Mouse (Mus musculus) gastrocnemius, postnatal 10 days (tissue): ENCODE results near the gene Phgr1. TPM values are rescaled to one million over a fixed set of nuclear protein-coding genes. Genes with fewer than 3 reads are reported as not detected.
A peak's percentile ranks its signal among the peaks of the same experiment; 100 is the strongest.

Experiments used
- DNase-seq: peaks from one replicate; pipeline ENCODE4 v3.0.0; 2021; ENCODE audit warnings: mixed read lengths
- total RNA-seq, 2 experiments: library from RNA; stranded (reverse); gene quantifications; 2 replicates each; pipeline ENCODE4 v1.2.3; 2021

The Phgr1 gene
- total RNA-seq, 2 experiments from 2014 or later: not detected

- no peak for DNase-seq
Measured at GRCm38 (mm10) chr2:118751896-118752791, 20.4 kb upstream of the Phgr1 start.

GRCm38 (mm10) chr2:118752792-118753108 is 19.8 kb upstream of the Phgr1 start:
- DNase-seq: no peak

GRCm38 (mm10) chr2:118754143-118754542 is 18.4 kb upstream of the Phgr1 start:
- DNase-seq: no peak

GRCm38 (mm10) chr2:118755407-118755806 is 17.2 kb upstream of the Phgr1 start:
- no peak for DNase-seq

GRCm38 (mm10) chr2:118756103-118756502 is 16.5 kb upstream of the Phgr1 start:
- DNase-seq: no peak

- DNase-seq: no peak
Measured at GRCm38 (mm10) chr2:118759828-118760227, 12.7 kb upstream of the Phgr1 start.

- no peak for DNase-seq
Measured at GRCm38 (mm10) chr2:118760311-118761025, 12.1 kb upstream of the Phgr1 start.

- DNase-seq: no peak
Measured at GRCm38 (mm10) chr2:118761358-118761757, 11.2 kb upstream of the Phgr1 start.

- peak; percentile 90 for DNase-seq
Measured at GRCm38 (mm10) chr2:118761906-118762783, 10.4 kb upstream of the Phgr1 start, which contains the start of gene Ccdc9b. Gene Ccdc9b, minus strand, starts transcription at chr2:118762661.

GRCm38 (mm10) chr2:118762784-118763148 is 9.8 kb upstream of the Phgr1 start:
- no peak for DNase-seq

- DNase-seq: no peak
Measured at GRCm38 (mm10) chr2:118763469-118763868, 9.1 kb upstream of the Phgr1 start.

GRCm38 (mm10) chr2:118764094-118764831 is 8.3 kb upstream of the Phgr1 start:
- no peak for DNase-seq

- DNase-seq: no peak
Measured at GRCm38 (mm10) chr2:118764875-118765274, 7.7 kb upstream of the Phgr1 start.

- no peak for DNase-seq
Measured at GRCm38 (mm10) chr2:118766041-118767033, 6.2 kb upstream of the Phgr1 start.

- DNase-seq: no peak
Measured at GRCm38 (mm10) chr2:118774536-118774935, 2.0 kb downstream of the Phgr1 start.

GRCm38 (mm10) chr2:118775396-118775795 is 2.8 kb downstream of the Phgr1 start:
- no peak for DNase-seq

- DNase-seq: no peak
Measured at GRCm38 (mm10) chr2:118775846-118776245, 3.3 kb downstream of the Phgr1 start.

GRCm38 (mm10) chr2:118776295-118776694 is 3.7 kb downstream of the Phgr1 start:
- DNase-seq: no peak

GRCm38 (mm10) chr2:118778418-118778817 is 5.8 kb downstream of the Phgr1 start:
- DNase-seq: no peak

GRCm38 (mm10) chr2:118779065-118779464 is 6.5 kb downstream of the Phgr1 start:
- no peak for DNase-seq
